19 mouse cellular contexts compared by ENCODE assay signal in the genomic region with DNA sequence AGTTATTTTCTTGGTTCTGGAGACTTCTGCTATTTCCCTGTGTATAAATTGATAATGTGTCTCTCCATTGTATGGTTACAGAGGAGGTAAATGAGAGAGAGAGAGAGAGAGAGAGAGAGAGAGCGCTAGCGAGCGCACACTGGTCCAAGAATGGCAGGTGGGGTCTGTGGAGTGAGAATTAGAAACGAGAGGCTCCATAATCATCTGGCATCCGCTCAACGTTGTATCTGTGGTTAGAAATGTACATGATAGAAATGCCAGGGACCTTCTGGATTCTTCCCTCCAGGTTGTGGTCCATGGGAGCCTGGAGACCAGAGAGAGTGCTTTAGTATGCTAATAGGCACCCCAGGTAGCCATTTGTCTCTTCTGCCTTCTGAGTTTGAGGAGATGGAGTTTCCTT.
A peak's percentile ranks its signal among the peaks of the same experiment; 100 is the strongest.
DNase-seq lines count a peak whose midpoint lies in the region; ATAC-seq and TF ChIP-seq lines count a peak whose summit lies in the region.
"Had no signal": no experiment of that assay in that cellular context is flagged by ENCODE, and none has a peak within 500 bp of the region (broad histone marks: within the 10 kb centered on the region; RNA-seq: fewer than 3 reads in every experiment).

No protein-coding gene starts in this region.

- H3K4me1 ChIP-seq in forebrain, embryonic 14.5 days (ENCODE audit: control insufficient read depth, insufficient read depth, low read length) = peaks cover 7% of the 10 kb centered on the region; the same call in 1 of the 2 replicates
- no peaks in the 10 kb centered on the region for H3K4me1 ChIP-seq in forebrain, embryonic 11.5 days (replicated peaks; ENCODE audit: control insufficient read depth, insufficient read depth, low read length)
- no peaks in the 10 kb centered on the region for H3K4me1 ChIP-seq in hindbrain, postnatal 0 days (ENCODE audit: insufficient read depth, low read length)
- H3K4me1 ChIP-seq in hindbrain, embryonic 11.5 days (replicated peaks; ENCODE audit: control insufficient read depth, insufficient read depth, low read length) = no peaks in the 10 kb centered on the region
- H3K4me1 ChIP-seq in midbrain, postnatal 0 days (ENCODE audit: insufficient read depth, low read length) = no peaks in the 10 kb centered on the region
- H3K4me1 ChIP-seq in midbrain, embryonic 16.5 days (ENCODE audit: control insufficient read depth, insufficient read depth, low read length) = 0 out of 2 replicates have a peak, but pooled peaks cover 8% of the 10 kb centered on the region
- H3K4me1 ChIP-seq: heart, embryonic 15.5 days had no signal

- no peak overlapping the region for H3K4me3 ChIP-seq in forebrain, embryonic 14.5 days (ENCODE audit: low read depth, low read length)
- H3K4me3 ChIP-seq in forebrain, embryonic 11.5 days (ENCODE audit: low read depth, low read length) = no peak overlapping the region
- H3K4me3 ChIP-seq in hindbrain, postnatal 0 days (ENCODE audit: low read length) = no peak overlapping the region
- H3K4me3 ChIP-seq in hindbrain, embryonic 11.5 days (ENCODE audit: low read depth, low read length) = no peak overlapping the region
- H3K4me3 ChIP-seq in midbrain, postnatal 0 days (ENCODE audit: low read depth, low read length) = no peak overlapping the region
- H3K4me3 ChIP-seq in midbrain, embryonic 16.5 days (ENCODE audit: low read depth, low read length) = no peak overlapping the region
- H3K4me3 ChIP-seq: embryonic facial prominence, embryonic 12.5 days; heart, adult 2 months; heart, embryonic 15.5 days; hindbrain, embryonic 10.5 days; hindbrain, embryonic 15.5 days had no signal

- no peak overlapping the region for H3K27ac ChIP-seq in forebrain, embryonic 14.5 days (ENCODE audit: low read depth, low read length)
- H3K27ac ChIP-seq in forebrain, embryonic 11.5 days (ENCODE audit: low read depth, low read length) = no peak overlapping the region
- no peak overlapping the region for H3K27ac ChIP-seq in hindbrain, postnatal 0 days
- H3K27ac ChIP-seq in hindbrain, embryonic 11.5 days (ENCODE audit: low read depth, low read length) = no peak overlapping the region
- H3K27ac ChIP-seq in midbrain, postnatal 0 days (ENCODE audit: low read depth, low read length) = no peak overlapping the region
- no peak overlapping the region for H3K27ac ChIP-seq in midbrain, embryonic 16.5 days (ENCODE audit: low read length)
- H3K27ac ChIP-seq: embryonic facial prominence, embryonic 12.5 days; heart, adult 2 months; heart, embryonic 15.5 days; hindbrain, embryonic 10.5 days; hindbrain, embryonic 15.5 days had no signal

- no peak overlapping the region for H3K4me2 ChIP-seq in forebrain, embryonic 14.5 days (ENCODE audit: low read length)
- H3K4me2 ChIP-seq in forebrain, embryonic 11.5 days (ENCODE audit: low read depth, low read length, severe bottlenecking) = no peak overlapping the region
- no peak overlapping the region for H3K4me2 ChIP-seq in hindbrain, postnatal 0 days (ENCODE audit: low read depth, low read length)
- no peak overlapping the region for H3K4me2 ChIP-seq in hindbrain, embryonic 11.5 days (replicated peaks; ENCODE audit: low read depth, low read length)
- no peak overlapping the region for H3K4me2 ChIP-seq in midbrain, postnatal 0 days (ENCODE audit: low read depth, low read length, poor library complexity, severe bottlenecking)
- no peak overlapping the region for H3K4me2 ChIP-seq in midbrain, embryonic 16.5 days (ENCODE audit: low read length)
- H3K4me2 ChIP-seq: embryonic facial prominence, embryonic 12.5 days; heart, embryonic 11.5 days; heart, embryonic 15.5 days; hindbrain, embryonic 15.5 days had no signal

- H3K9ac ChIP-seq in forebrain, embryonic 14.5 days (ENCODE audit: low read length) = no peak overlapping the region
- H3K9ac ChIP-seq in forebrain, embryonic 11.5 days (ENCODE audit: low read length) = no peak overlapping the region
- no peak overlapping the region for H3K9ac ChIP-seq in hindbrain, postnatal 0 days (replicated peaks; ENCODE audit: low read length)
- no peak overlapping the region for H3K9ac ChIP-seq in hindbrain, embryonic 11.5 days (ENCODE audit: low read depth, low read length)
- H3K9ac ChIP-seq in midbrain, postnatal 0 days (replicated peaks; ENCODE audit: low read length, poor library complexity, severe bottlenecking) = no peak overlapping the region
- no peak overlapping the region for H3K9ac ChIP-seq in midbrain, embryonic 16.5 days (ENCODE audit: low read depth, low read length)
- H3K9ac ChIP-seq: embryonic facial prominence, embryonic 12.5 days; heart, embryonic 15.5 days; hindbrain, embryonic 15.5 days had no signal

- no peak for TF ChIP-seq CTCF in hindbrain, postnatal 0 days (IDR thresholded peaks at IDR 0.05; ENCODE audit: low read depth)
- no peak for TF ChIP-seq CTCF in midbrain, postnatal 0 days (IDR thresholded peaks at IDR 0.05)

- H3K27me3 ChIP-seq in forebrain, embryonic 14.5 days (replicated peaks; ENCODE audit: control insufficient read depth, insufficient read depth, low read length) = no peaks in the 10 kb centered on the region
- no peaks in the 10 kb centered on the region for H3K27me3 ChIP-seq in forebrain, embryonic 11.5 days (ENCODE audit: control insufficient read depth, insufficient read depth, low read length)
- no peaks in the 10 kb centered on the region for H3K27me3 ChIP-seq in hindbrain, postnatal 0 days (ENCODE audit: insufficient read depth, low read length)
- no peaks in the 10 kb centered on the region for H3K27me3 ChIP-seq in hindbrain, embryonic 11.5 days (ENCODE audit: control insufficient read depth, insufficient read depth, low read length)
- H3K27me3 ChIP-seq in midbrain, postnatal 0 days (ENCODE audit: insufficient read depth, low read length) = no peaks in the 10 kb centered on the region
- H3K27me3 ChIP-seq in midbrain, embryonic 16.5 days (ENCODE audit: control insufficient read depth, insufficient read depth, low read depth, low read length) = no peaks in the 10 kb centered on the region
- H3K27me3 ChIP-seq: embryonic facial prominence, embryonic 12.5 days; heart, embryonic 15.5 days; hindbrain, embryonic 15.5 days had no signal

- H3K36me3 ChIP-seq in forebrain, embryonic 14.5 days (ENCODE audit: control insufficient read depth, insufficient read depth, low read length) = no peaks in the 10 kb centered on the region
- H3K36me3 ChIP-seq in forebrain, embryonic 11.5 days (ENCODE audit: control insufficient read depth, insufficient read depth, low read length) = no peaks in the 10 kb centered on the region
- H3K36me3 ChIP-seq in hindbrain, postnatal 0 days (ENCODE audit: insufficient read depth, low read length) = no peaks in the 10 kb centered on the region
- no peaks in the 10 kb centered on the region for H3K36me3 ChIP-seq in hindbrain, embryonic 11.5 days (ENCODE audit: control insufficient read depth, insufficient read depth, low read length)
- H3K36me3 ChIP-seq in midbrain, postnatal 0 days (ENCODE audit: insufficient read depth, low read length) = no peaks in the 10 kb centered on the region
- no peaks in the 10 kb centered on the region for H3K36me3 ChIP-seq in midbrain, embryonic 16.5 days (ENCODE audit: control insufficient read depth, insufficient read depth, low read length)
- H3K36me3 ChIP-seq: embryonic facial prominence, embryonic 12.5 days; heart, embryonic 15.5 days; hindbrain, embryonic 10.5 days; hindbrain, embryonic 15.5 days had no signal

- no peak for ATAC-seq in forebrain, embryonic 14.5 days
- ATAC-seq in forebrain, embryonic 11.5 days (replicated peaks; ENCODE audit: low FRiP score) = no peak
- ATAC-seq in hindbrain, postnatal 0 days = peak; percentile 46; the same call in 1 of the 2 replicates
- no peak for ATAC-seq in hindbrain, embryonic 11.5 days (ENCODE audit: low FRiP score)
- ATAC-seq in midbrain, postnatal 0 days (ENCODE audit: low FRiP score) = no peak
- ATAC-seq in midbrain, embryonic 16.5 days = no peak
- ATAC-seq: inflammation-experienced regulatory T-cells, adult 6 months; intestine, postnatal 0 days had no signal

- no peaks in the 10 kb centered on the region for H3K9me3 ChIP-seq in forebrain, embryonic 14.5 days (replicated peaks; ENCODE audit: control insufficient read depth, low read length)
- no peaks in the 10 kb centered on the region for H3K9me3 ChIP-seq in forebrain, embryonic 11.5 days (ENCODE audit: control insufficient read depth, low read length)
- no peaks in the 10 kb centered on the region for H3K9me3 ChIP-seq in hindbrain, postnatal 0 days (ENCODE audit: low read length)
- H3K9me3 ChIP-seq in hindbrain, embryonic 11.5 days (ENCODE audit: control insufficient read depth, low read length) = no peaks in the 10 kb centered on the region
- no peaks in the 10 kb centered on the region for H3K9me3 ChIP-seq in midbrain, postnatal 0 days (ENCODE audit: low read length)
- no peaks in the 10 kb centered on the region for H3K9me3 ChIP-seq in midbrain, embryonic 16.5 days (replicated peaks; ENCODE audit: control insufficient read depth, low read length, poor library complexity, severe bottlenecking)
- H3K9me3 ChIP-seq: embryonic facial prominence, embryonic 12.5 days; heart, embryonic 15.5 days; hindbrain, embryonic 15.5 days had no signal

- 41% methylated on average over 6 of the region's 6 CpGs for WGBS in forebrain, embryonic 14.5 days
- WGBS in forebrain, embryonic 11.5 days = 64% methylated on average over 6 of the region's 6 CpGs
- 52% methylated on average over 6 of the region's 6 CpGs for WGBS in hindbrain, postnatal 0 days
- WGBS in hindbrain, embryonic 11.5 days = 72% methylated on average over 6 of the region's 6 CpGs
- WGBS in midbrain, postnatal 0 days = 69% methylated on average over 6 of the region's 6 CpGs
- WGBS in midbrain, embryonic 16.5 days = 64% methylated on average over 6 of the region's 6 CpGs

- peak; percentile 72 for DNase-seq in forebrain, embryonic 14.5 days (ENCODE audit: low spot score)
- no peak for DNase-seq in forebrain, embryonic 11.5 days (ENCODE audit: low spot score)
- DNase-seq in hindbrain, postnatal 0 days (ENCODE audit: low spot score) = peak; percentile 77
- no peak for DNase-seq in hindbrain, embryonic 11.5 days (ENCODE audit: low spot score)
- DNase-seq in midbrain, postnatal 0 days (ENCODE audit: low spot score) = peak; percentile 79
- DNase-seq in gastrocnemius, postnatal 10 days = no peak
- DNase-seq: adrenal gland, postnatal 10 days; cerebellum, adult 18-20 months; cerebellum, postnatal 25 days; heart, adult 2 months; kidney, adult 9 months had no signal

Comparison
In these comparisons a context has a peak if more than half of its experiments do, and no peak if none do; other contexts are left out.
1. DNase-seq: peak in forebrain, embryonic 14.5 days (single experiment), hindbrain, postnatal 0 days (single experiment) and midbrain, postnatal 0 days (single experiment); none in forebrain, embryonic 11.5 days (single experiment), hindbrain, embryonic 11.5 days (single experiment) and gastrocnemius, postnatal 10 days (single experiment).